Mouse (Mus musculus): Measurements from ENCODE around the gene Map3k6. TPM values are rescaled to one million over a fixed set of nuclear protein-coding genes. Genes with fewer than 3 reads are reported as not detected.

Gene Map3k6
- polyA plus RNA-seq, 1 experiment = 4.5 TPM

- Histone ChIP-seq H3K27ac (ENCODE audit: insufficient read depth, low read length) (no peak overlapping the region), H3K4me1 (ENCODE audit: control insufficient read depth, insufficient read depth, low read length) (no peaks in the 10 kb centered on the region), H3K4me3 (ENCODE audit: insufficient read depth, low read length) (no peak overlapping the region)
- no peak for TF ChIP-seq POLR2A (IDR thresholded peaks at IDR 0.05; ENCODE audit: low read depth, low read length)
- no peak for TF ChIP-seq CTCF (IDR thresholded peaks at IDR 0.05; ENCODE audit: borderline replicate concordance, insufficient read depth, low read length)
Observed at GRCm38 (mm10) chr4:133257798-133258408, 17.3 kb downstream of the Map3k6 start.

DNA sequence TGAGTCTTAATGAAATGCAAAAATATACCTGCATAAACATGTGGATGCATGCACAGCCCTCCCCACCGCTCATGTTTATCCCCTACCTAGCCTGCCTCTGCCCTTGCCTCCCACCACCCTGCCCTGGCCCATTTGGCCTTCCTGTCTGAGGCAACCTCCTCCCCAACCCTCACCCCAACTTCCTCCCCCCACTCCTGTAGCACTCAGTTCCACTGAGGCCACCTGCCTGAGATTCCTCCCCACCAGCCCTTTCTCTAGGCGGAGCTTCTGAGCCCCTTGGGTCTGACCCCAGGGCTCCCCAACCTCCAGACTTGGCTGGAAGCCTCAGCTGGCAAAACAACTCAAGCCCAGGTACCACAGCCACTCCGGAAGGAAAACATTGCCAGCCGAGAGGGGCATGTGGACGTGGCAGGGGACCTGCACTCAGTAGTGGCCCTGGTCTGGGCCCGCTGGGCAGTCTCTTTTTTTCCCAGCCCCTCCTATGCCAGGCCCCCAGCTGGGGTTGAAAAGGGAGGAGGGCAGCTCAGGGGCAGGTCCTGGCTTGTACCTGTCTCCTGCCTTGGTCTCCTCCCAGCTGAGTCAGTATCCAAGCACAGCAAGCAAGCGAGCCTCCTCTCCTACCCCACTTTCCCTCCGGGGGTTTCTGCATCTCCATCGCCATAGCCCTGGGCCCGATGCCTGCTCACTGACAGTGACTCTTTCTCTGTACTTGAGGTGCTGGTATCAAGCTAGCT lies 21.2 kb downstream of the Map3k6 start:
- TF ChIP-seq POLR2A (IDR thresholded peaks at IDR 0.05; ENCODE audit: low read depth, low read length) = no peak
- no peak for TF ChIP-seq CTCF (IDR thresholded peaks at IDR 0.05; ENCODE audit: borderline replicate concordance, insufficient read depth, low read length)

DNA sequence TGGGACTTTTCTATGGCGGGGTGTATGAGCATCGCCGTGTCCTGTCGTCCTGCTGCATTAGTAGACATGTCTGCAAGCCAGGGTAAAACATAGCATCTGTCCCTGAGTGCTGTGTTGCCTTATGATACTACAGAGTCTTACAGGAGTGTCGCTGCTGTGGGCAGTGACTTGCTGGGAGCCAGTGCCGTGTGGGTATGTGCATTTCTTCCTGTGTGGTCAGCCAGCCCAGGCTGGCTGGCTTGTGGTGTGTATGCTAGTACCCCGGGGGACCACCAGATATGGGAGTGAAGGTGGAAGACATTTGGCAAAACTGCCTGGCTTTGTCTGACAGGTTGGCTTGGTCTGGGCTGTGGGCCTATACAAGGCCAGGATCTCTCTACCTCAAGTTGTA lies 21.8 kb downstream of the Map3k6 start:
- no peak overlapping the region for H3K27ac ChIP-seq (ENCODE audit: insufficient read depth, low read length)
- TF ChIP-seq POLR2A (IDR thresholded peaks at IDR 0.05; ENCODE audit: low read depth, low read length) (no peak), CTCF (IDR thresholded peaks at IDR 0.05; ENCODE audit: borderline replicate concordance, insufficient read depth, low read length) (no peak)
- no peaks in the 10 kb centered on the region for H3K4me1 ChIP-seq (ENCODE audit: control insufficient read depth, insufficient read depth, low read length)
- H3K4me3 ChIP-seq (ENCODE audit: insufficient read depth, low read length) = no peak overlapping the region

More for the DNA sequence above, 21.2 kb downstream of the Map3k6 start:
- Histone ChIP-seq H3K4me1 (ENCODE audit: control insufficient read depth, insufficient read depth, low read length) (no peaks in the 10 kb centered on the region), H3K4me3 (ENCODE audit: insufficient read depth, low read length) (no peak overlapping the region), H3K27ac (ENCODE audit: insufficient read depth, low read length) (no peak overlapping the region)

DNA sequence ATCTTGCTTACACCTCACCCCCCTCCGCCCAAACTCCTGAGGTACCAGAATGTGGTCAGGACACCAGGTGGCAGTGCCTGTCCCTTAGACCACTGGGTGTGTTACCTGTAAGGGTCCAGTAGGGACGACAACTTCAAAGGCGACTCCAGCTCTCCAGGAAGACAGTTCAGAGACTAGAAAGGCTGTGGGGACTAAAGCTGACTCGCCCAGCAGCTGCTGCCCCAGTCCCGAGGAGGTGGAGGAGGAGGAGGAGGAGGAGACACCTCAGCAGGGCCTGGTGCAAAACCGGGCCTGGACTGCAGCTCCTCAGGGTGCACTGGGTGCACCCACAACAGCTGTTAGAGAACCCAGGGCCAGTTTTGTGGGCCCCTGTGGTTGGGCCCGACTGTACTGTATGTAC lies 22.3 kb downstream of the Map3k6 start, which contains the start of gene Sytl1:
Gene Sytl1, minus strand, starts transcription at position 232 of the 400 bp plus-strand sequence.
- no peaks in the 10 kb centered on the region for H3K4me1 ChIP-seq (ENCODE audit: control insufficient read depth, insufficient read depth, low read length)
- H3K27ac ChIP-seq (ENCODE audit: insufficient read depth, low read length) = no peak within 1 kb of the TSS
- TF ChIP-seq POLR2A (IDR thresholded peaks at IDR 0.05; ENCODE audit: low read depth, low read length) (no peak), CTCF (IDR thresholded peaks at IDR 0.05; ENCODE audit: borderline replicate concordance, insufficient read depth, low read length) (no peak)
- no peak within 1 kb of the TSS for H3K4me3 ChIP-seq (ENCODE audit: insufficient read depth, low read length)

DNA sequence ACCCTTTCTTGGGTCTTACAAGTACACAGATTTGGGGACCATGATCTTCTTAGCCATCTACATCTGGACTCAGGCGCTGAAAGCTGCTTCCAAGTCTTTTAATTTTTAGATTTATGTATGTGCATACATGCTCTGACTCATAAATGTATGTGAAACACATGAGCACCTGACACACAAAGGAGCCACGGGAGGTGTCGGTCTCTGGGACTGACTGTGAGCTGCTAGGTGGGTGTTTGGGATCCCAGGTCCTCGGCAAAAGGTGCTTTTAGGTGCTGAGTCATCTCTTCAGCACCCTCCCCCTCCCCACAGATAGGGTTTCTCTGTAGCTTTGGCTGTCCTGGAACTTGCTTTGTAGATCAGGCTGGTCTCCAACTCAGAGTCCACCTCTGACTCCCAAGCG lies 23.1 kb downstream of the Map3k6 start:
- TF ChIP-seq POLR2A (IDR thresholded peaks at IDR 0.05; ENCODE audit: low read depth, low read length) (no peak), CTCF (IDR thresholded peaks at IDR 0.05; ENCODE audit: borderline replicate concordance, insufficient read depth, low read length) (no peak)
- H3K4me3 ChIP-seq (ENCODE audit: insufficient read depth, low read length) = no peak overlapping the region
- H3K27ac ChIP-seq (ENCODE audit: insufficient read depth, low read length) = no peak overlapping the region
- H3K4me1 ChIP-seq (ENCODE audit: control insufficient read depth, insufficient read depth, low read length) = no peaks in the 10 kb centered on the region

- Histone ChIP-seq H3K4me1 (ENCODE audit: control insufficient read depth, insufficient read depth, low read length) (no peaks in the 10 kb centered on the region), H3K4me3 (ENCODE audit: insufficient read depth, low read length) (no peak overlapping the region), H3K27ac (ENCODE audit: insufficient read depth, low read length) (no peak overlapping the region)
- TF ChIP-seq POLR2A (IDR thresholded peaks at IDR 0.05; ENCODE audit: low read depth, low read length) (no peak), CTCF (IDR thresholded peaks at IDR 0.05; ENCODE audit: borderline replicate concordance, insufficient read depth, low read length) (no peak)
Observed at GRCm38 (mm10) chr4:133264559-133264958, 23.9 kb downstream of the Map3k6 start.

- TF ChIP-seq CTCF (IDR thresholded peaks at IDR 0.05; ENCODE audit: borderline replicate concordance, insufficient read depth, low read length) = no peak
- no peak for TF ChIP-seq POLR2A (IDR thresholded peaks at IDR 0.05; ENCODE audit: low read depth, low read length)
- H3K27ac ChIP-seq (ENCODE audit: insufficient read depth, low read length) = no peak overlapping the region
Observed at GRCm38 (mm10) chr4:133265297-133265696, 24.7 kb downstream of the Map3k6 start.

GRCm38 (mm10) chr4:133265759-133266158 lies 25.1 kb downstream of the Map3k6 start:
- TF ChIP-seq CTCF (IDR thresholded peaks at IDR 0.05; ENCODE audit: borderline replicate concordance, insufficient read depth, low read length) (no peak), POLR2A (IDR thresholded peaks at IDR 0.05; ENCODE audit: low read depth, low read length) (no peak)
- Histone ChIP-seq H3K4me1 (ENCODE audit: control insufficient read depth, insufficient read depth, low read length) (no peaks in the 10 kb centered on the region), H3K27ac (ENCODE audit: insufficient read depth, low read length) (no peak overlapping the region), H3K4me3 (ENCODE audit: insufficient read depth, low read length) (no peak overlapping the region)

More at GRCm38 (mm10) chr4:133265297-133265696, 24.7 kb downstream of the Map3k6 start:
- H3K4me3 ChIP-seq (ENCODE audit: insufficient read depth, low read length) = no peak overlapping the region
- H3K4me1 ChIP-seq (ENCODE audit: control insufficient read depth, insufficient read depth, low read length) = no peaks in the 10 kb centered on the region

DNA sequence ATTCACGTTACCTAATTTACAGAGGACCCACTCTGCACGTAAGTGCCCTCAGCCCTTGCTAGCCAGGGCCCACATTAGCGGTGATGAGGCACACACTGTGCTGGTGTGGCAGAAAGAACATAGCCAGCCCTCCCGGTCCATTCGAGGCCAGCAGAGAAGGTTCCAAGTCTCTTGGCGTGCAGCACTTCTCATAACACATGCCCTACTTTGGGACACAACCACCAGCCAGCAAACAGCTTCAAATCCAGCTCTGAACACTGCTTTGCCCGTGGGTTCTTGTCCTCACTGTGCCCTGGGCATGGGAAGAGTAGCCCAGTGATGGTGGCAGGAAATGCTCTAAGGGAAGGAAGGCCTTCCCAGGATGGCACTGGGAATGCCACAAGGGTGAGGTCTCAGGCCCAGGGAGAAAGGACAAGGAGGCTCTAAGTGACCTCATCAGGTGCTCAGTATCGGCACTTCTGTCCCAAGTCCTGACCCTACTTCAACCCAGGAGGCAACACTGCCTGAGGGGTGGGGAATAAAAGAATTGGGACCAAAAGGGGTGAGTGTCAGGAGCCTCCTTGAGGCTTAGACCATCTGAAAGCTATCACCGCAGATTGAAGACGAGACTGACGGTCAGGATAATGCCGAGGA lies 25.7 kb downstream of the Map3k6 start:
- Histone ChIP-seq H3K27ac (ENCODE audit: insufficient read depth, low read length) (no peak overlapping the region), H3K4me1 (ENCODE audit: control insufficient read depth, insufficient read depth, low read length) (no peaks in the 10 kb centered on the region), H3K4me3 (ENCODE audit: insufficient read depth, low read length) (no peak overlapping the region)
- TF ChIP-seq CTCF (IDR thresholded peaks at IDR 0.05; ENCODE audit: borderline replicate concordance, insufficient read depth, low read length) (no peak), POLR2A (IDR thresholded peaks at IDR 0.05; ENCODE audit: low read depth, low read length) (no peak)

DNA sequence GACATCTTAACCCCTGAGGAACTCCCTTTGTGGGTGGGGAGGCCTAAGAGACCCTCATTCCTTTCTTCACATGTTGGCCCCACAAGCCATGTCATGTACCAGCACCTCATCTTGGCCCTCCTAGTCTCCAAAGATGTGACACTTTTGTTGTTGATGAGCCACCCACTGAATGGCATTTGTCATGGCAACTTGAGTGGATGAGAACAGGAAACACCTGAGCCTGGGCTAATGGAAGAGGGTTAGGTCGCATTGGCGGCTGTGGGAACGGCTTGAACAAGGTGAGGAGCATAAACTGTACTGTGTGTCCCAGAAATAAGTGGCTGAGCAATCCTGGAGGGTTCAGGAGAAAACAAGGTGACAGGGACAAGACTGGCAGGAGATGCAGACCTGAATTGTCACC lies 28.3 kb downstream of the Map3k6 start:
- Histone ChIP-seq H3K4me1 (ENCODE audit: control insufficient read depth, insufficient read depth, low read length) (no peaks in the 10 kb centered on the region), H3K27ac (ENCODE audit: insufficient read depth, low read length) (no peak overlapping the region), H3K4me3 (ENCODE audit: insufficient read depth, low read length) (no peak overlapping the region)
- TF ChIP-seq CTCF (IDR thresholded peaks at IDR 0.05; ENCODE audit: borderline replicate concordance, insufficient read depth, low read length) (no peak), POLR2A (IDR thresholded peaks at IDR 0.05; ENCODE audit: low read depth, low read length) (no peak)
